Mouse (Mus musculus) layer of hippocampus, postnatal 10 days (tissue): ENCODE data around the gene Defa17. TPM values are rescaled to one million over a fixed set of nuclear protein-coding genes. Genes with fewer than 3 reads are reported as not detected.
"Not testable (repeated sequence)": the region's sequence is repeated elsewhere in the genome, so short reads cannot be mapped to it uniquely, and the experiment has no call there.

ENCODE experiments used
- DNase-seq, 2 experiments: peaks; one replicate each; pipeline ENCODE4 v3.0.0; 2021; ENCODE audit warnings: low spot score in 2 of 2
- long read RNA-seq: library from polyadenylated mRNA; stranded (forward); transcript quantifications from one replicate; pipeline ENCODE4 v2.0.0, GENCODE M21; 2023
- total RNA-seq, 2 experiments: library from RNA; stranded (reverse); gene quantifications; 2 replicates each; pipeline ENCODE4 v1.2.3; 2021

Defa17 gene
- not detected for total RNA-seq
- long read RNA-seq = 0 reads

DNA sequence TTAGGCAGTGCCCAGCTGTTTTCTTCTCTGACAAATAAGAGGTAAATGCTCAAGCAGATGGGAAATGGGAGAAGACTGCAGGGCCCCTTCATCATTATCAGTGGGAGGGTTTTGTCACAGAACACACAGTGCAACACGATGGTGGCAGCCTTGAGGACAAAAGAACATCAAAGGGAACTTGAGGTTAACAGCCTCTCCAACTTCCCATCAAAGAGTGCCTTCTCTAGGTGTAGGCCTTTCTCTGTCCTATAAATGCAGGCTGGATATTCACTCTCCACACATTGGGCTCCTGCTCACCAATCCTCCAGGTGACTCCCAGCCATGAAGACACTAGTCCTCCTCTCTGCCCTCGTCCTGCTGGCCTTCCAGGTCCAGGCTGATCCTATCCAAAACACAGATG lies at the start of gene Defa17:
Defa17 (plus strand) TSS at position 301 of the 400 bp plus-strand sequence.
- not testable (repeated sequence) for DNase-seq

DNA sequence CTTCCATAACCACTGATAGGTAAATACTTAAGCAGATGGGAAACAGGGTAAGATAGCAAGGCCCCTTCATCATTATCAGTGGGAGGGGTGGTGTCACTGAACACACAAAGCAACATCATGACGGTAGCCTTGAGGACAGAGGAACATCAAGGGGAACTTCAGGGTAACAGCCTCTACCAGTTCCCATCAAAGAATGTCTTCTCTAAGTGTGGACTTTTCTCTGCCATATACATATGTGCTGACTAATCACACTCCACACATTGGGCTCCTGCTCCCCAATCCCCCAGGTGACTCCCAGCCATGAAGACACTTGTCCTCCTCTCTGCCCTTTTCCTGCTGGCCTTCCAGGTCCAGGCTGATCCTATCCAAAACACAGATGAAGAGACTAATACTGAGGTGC lies 37.7 kb upstream of the Defa17 start, which contains the start of gene Defa26:
Defa26 (plus strand) TSS at position 301 of the 400 bp plus-strand sequence.
- DNase-seq = not testable (repeated sequence)

DNA sequence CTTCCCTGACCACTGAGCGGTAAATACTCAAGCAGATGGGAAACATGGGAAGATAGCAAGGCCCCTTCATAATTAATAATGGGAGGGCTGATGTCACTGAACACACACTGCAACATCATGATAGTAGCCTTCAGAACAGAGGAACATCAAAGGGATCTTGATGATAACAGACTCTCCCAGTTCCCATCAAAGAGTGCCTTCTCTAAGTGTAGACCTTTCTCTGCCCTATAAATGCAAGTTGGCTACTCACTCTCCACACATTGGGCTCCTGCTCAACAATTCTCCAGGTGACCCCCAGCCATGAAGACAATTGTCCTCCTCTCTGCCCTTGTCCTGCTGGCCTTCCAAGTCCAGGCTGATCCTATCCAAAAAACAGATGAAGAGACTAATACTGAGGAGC lies 9.9 kb downstream of the Defa17 start, which contains the start of gene Defa34:
Defa34 (plus strand) TSS at position 301 of the 400 bp plus-strand sequence.
- not testable (repeated sequence) for DNase-seq

DNA sequence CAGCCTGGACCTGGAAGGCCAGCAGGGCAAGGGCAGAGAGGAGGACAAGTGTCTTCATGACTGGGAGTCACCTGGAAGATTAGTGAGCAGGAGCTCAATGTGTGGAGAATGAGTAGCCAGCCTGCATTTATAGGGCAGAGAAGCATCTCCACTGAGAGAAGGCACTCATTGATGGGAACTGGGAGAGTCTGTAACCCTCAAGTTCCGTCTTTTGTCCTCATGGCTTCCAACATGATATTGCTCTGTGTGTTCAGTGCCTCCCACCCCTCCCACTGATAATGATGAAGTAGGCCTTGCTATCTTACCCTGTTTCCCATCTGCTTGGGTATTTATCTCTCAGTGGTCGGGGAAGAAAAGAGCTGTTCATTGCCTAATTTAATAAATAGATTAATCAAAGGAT lies 48.0 kb downstream of the Defa17 start, which contains the start of gene AY761184:
AY761184 (minus strand) TSS at position 101 of the 400 bp plus-strand sequence.
- not testable (repeated sequence) for DNase-seq

Other genes starting within 250 kb of the Defa17 start
- not detected for gene Defa36, start 228.4 kb upstream of the Defa17 start, total RNA-seq
- not detected for gene Gm7849, start 199.2 kb upstream of the Defa17 start, total RNA-seq
- gene Defa20, start 146.5 kb upstream of the Defa17 start, total RNA-seq = not detected
- gene Defa32, start 126.7 kb upstream of the Defa17 start, total RNA-seq = not detected
- not detected for gene Defa37, start 90.4 kb upstream of the Defa17 start, total RNA-seq
- not detected for gene Defa28, start 72.8 kb upstream of the Defa17 start, total RNA-seq
- gene Gm7861, start 61.3 kb upstream of the Defa17 start, total RNA-seq = not detected
- gene Defa26, start 37.6 kb upstream of the Defa17 start, total RNA-seq = not detected
- not detected for gene Defa34, start 10.0 kb downstream of the Defa17 start, total RNA-seq
- gene AY761184, start 47.9 kb downstream of the Defa17 start, total RNA-seq = not detected
- not detected for gene Defa24, start 78.7 kb downstream of the Defa17 start, total RNA-seq
- not detected for gene Defb50, start 167.8 kb downstream of the Defa17 start, total RNA-seq
- not detected for gene Defb2, start 184.1 kb downstream of the Defa17 start, total RNA-seq
- gene Defb10, start 203.1 kb downstream of the Defa17 start, total RNA-seq = not detected
- not detected for gene Defb9, start 229.6 kb downstream of the Defa17 start, total RNA-seq